Mouse (Mus musculus): Measurements from ENCODE around the gene Mon1b. TPM values are rescaled to one million over a fixed set of nuclear protein-coding genes. Genes with fewer than 3 reads are reported as not detected.

Gene Mon1b
- total RNA-seq (2021) = 10 to 100 TPM; 15.7 to 19.3 TPM
- long read RNA-seq, experiment 1, full-length matches to known transcripts = 10 of 13 reads
- long read RNA-seq, experiment 1, partial matches to known transcripts = 0 of 13 reads
- long read RNA-seq, experiment 1, other reads (novel, unspliced or antisense) = 3 of 13 reads
- long read RNA-seq, experiment 2, full-length matches to known transcripts = 2 of 12 reads
- long read RNA-seq, experiment 2, partial matches to known transcripts = 0 of 12 reads
- long read RNA-seq, experiment 2, other reads (novel, unspliced or antisense) = 10 of 12 reads

DNA sequence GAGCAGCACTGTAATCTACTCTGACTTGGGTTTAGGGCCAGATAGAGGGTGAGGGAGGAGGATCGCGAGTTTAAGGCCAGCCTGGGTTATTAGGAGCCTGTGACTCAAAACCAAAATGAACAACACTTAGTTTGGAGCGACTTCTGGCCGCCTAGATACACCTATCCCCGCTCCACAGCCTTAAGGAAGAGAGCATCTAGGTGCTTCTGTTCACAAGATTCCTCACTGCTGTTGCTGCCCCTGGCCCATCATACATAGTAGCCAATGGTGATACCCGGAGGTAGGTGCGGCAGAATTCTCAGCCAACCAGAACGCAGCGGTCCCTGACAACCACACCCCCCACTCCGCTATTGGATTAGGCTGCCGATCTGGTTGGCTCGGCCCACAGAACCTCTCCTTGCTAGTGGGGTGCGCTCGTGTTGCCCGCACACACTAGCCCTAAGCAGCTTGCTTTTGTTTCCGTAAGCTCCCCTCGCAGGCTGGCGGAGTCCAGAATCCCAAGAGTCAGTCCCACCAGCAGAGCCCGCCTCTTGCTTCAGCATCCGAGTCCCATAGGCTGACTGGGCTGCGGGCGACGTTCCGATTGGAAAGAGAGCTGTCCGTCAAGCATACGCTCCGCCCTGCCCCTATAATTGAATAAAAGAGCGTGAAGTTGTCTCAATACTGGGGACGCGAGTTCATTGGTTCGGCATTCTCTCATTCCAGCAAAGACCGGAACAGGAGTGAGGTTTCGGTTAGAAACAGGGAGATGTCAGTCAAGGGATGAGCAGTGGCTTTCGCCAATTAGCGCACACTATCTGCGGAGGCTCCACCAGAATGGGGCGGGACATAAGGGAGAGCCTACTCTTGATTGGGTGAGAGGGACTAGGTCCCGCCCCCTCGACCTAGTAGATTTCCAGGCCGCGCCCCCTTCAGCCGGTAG, at the start of gene Mon1b:
TSS of gene Mon1b (plus strand) at position 918 of the 922 bp plus-strand sequence.
- DNase-seq (ENCODE audit: low spot score in 2 of 2) = peak; percentile 98

DNA sequence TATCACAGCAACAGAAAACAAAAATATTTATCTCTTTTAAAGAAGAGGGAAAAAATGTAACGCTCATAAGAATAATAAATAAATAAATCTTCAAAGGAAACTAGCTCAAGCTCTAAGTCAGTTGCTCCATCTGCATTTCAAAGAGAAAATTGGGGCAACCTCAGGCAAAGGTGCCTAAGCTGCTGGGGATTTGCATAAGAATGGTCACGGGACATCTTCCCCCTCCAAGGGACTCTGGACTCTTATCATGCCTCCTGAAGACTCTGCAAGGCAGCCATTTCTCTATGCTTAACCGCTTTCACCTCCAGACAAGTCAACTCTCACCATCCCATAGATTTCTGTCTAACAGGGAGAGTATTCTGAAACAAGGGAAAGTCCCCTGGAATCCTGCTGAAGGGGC, 37.0 kb upstream of the Mon1b start:
- DNase-seq (ENCODE audit: low spot score in 2 of 2) = no peak

DNA sequence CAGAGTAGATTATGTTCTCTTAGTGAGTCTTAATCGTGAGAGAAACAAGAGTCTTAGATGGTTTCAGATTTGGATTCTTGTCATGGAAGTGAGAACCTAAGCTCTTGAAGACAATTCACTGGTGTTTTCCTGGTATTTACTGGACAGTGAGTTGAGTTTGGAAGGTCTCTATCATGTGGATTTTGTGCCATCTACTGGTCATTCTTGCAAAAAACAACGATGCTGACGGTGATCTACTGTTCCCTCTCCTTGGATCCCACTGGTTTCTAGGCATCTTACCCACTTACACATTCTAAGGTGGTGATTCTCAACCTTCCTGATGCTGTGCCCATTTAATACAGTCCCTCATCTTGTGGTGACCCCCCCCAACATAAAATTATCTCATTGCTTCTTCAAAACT, 2.8 kb upstream of the Mon1b start:
- DNase-seq (ENCODE audit: low spot score in 2 of 2) = no peak

- DNase-seq (ENCODE audit: low spot score in 2 of 2) = no peak
Observed at GRCm38 (mm10) chr8:113634161-113634560, 1.2 kb upstream of the Mon1b start.

- DNase-seq (ENCODE audit: low spot score in 2 of 2) = peak in 1 of 2 experiments; percentile 42
Observed at GRCm38 (mm10) chr8:113635592-113636279, 349 bp downstream of the Mon1b start.

DNA sequence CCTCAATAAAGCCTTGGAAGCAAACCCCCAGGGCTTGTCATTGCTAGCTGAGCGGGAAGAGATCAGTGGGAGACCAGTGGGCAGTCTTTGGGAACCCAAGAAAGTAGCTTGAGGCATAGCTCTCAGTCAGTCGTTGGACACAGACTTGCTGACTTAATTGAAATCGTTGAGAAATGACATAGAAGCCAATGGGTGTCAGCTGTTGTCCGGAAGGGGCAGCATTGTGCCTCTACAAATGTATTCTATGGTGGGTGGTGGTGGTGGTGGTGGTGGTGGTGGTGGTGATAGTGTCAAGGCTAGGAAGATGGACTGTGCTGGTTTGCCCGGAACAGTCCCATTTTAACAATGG, 867 bp downstream of the Mon1b start:
- DNase-seq (ENCODE audit: low spot score in 2 of 2) = no peak

DNA sequence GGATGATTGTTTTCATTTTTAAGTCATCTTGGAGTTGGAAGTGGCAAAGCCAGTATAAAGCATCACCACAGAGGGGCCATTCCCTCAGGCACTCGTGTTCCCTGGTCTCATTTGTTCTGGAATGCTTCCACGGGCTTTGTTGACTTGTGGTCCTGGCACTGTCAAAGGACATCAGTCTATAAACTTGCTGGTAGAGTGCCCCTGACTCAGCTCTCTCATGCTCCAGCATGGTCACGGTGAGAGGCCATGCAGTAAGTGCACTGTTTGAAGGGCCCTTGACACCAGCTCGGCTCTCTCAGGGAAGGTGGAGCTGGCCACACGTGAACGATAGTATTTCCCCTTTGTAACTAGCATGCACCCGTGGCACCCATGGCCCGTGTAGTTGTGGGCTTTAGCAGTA, 5.0 kb downstream of the Mon1b start:
- DNase-seq (ENCODE audit: low spot score in 2 of 2) = no peak

DNA sequence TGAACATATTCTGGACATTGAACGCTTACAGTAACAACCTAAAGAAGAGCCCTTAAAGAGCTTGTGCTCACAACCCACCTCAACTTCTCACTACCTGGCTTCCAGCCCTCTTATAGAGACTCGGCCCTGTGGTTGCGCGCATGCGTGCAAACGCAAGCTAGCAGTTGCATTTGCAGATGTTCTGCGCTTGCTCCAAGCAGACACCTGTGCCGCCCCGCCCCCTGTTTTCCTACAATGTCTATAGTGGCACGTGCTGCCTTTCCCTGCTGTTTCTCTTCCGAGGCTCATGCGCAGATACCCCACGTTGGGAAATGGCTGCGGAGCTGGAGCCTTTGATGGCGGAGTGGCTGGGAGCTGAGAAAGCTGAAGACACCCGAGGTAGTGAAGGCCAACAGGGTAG, 7.5 kb downstream of the Mon1b start, which contains the start of gene Syce1l:
TSS of gene Syce1l (plus strand) at position 288 of the 400 bp plus-strand sequence.
- DNase-seq (ENCODE audit: low spot score in 2 of 2) = no peak

DNA sequence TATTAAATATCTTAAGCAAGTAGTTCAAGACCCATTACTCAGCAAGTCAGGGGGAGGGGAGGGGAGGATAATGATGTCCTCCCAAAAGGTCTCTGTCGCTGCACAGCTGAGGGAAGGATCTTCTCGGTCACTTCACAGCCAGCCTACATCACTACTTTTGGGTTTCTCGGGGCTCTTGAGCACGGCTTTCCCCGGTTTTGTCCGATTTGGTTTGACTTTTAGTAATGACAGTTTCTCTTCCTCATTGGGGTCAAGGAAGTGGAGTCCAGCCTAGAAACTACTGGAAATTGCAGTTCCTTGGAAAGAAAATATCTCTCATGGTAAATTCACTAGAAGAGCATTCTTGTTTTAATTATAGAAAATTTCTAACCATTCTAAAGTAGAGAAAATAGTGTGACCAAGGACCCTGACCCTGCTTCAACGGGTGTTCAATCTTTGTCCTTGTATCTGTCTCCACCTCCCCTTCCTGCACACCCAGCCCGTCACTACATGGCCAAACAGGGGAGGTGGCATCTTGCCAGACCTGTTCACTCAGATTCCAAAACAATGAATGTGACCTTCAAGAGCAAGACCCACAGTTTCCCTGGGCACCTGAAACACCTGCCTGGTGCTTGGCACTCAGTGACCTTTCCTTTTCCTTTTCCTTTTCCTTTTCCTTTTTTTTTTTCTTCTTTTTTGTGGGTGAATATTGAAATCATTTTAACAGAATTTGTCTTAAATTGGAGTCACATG, 8.3 kb downstream of the Mon1b start:
- no peak for DNase-seq (ENCODE audit: low spot score in 2 of 2)

GRCm38 (mm10) chr8:113645220-113645619, 9.8 kb downstream of the Mon1b start:
- DNase-seq (ENCODE audit: low spot score in 2 of 2) = no peak

- no peak for DNase-seq (ENCODE audit: low spot score in 2 of 2)
Observed at GRCm38 (mm10) chr8:113652450-113652849, 17.1 kb downstream of the Mon1b start.

GRCm38 (mm10) chr8:113653151-113653550, 17.8 kb downstream of the Mon1b start:
- no peak for DNase-seq (ENCODE audit: low spot score in 2 of 2)

DNA sequence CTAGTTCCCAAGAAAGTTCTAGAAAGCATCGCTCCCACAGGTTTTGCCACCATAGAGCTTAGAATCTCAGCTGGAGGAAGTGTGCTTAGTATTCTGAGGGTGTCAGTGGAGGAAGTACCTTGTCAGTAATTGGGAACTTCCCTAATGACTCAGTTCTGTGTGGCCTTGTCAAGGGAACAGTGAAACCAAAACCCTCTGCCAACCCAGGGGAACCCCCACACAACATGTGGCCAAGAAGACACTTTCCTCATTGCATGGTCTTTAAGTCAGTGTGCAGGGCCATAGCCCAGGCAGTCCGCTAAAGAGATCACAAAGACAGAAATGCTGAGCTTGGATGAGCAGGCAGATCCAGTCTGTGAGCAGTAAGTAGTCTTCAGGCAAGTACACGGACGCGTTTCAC, 20.8 kb downstream of the Mon1b start:
- DNase-seq (ENCODE audit: low spot score in 2 of 2) = no peak

GRCm38 (mm10) chr8:113656681-113657298, 21.4 kb downstream of the Mon1b start:
- DNase-seq (ENCODE audit: low spot score in 2 of 2) = no peak

DNA sequence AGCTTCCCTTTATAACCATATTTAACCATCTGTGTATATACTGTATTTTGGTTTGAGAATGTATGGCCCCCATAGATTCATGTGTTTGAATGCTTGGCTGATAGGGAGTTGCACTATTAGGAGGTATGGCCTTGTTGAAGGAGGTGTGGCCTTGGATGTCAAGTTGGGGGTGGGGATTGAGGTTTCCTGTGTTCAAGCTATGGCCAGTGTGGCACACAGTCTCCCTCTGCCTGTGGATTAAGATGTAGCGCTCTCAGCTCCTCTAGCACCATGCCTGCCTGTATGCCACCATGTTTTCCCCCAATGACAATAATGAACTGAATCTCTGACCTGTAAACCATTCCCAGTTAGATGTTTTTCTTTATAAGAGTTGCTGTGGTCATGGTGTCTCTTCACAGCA, 24.7 kb downstream of the Mon1b start:
- DNase-seq (ENCODE audit: low spot score in 2 of 2) = no peak

GRCm38 (mm10) chr8:113664544-113664943, 29.2 kb downstream of the Mon1b start:
- peak; percentile 73 to 74 for DNase-seq (ENCODE audit: low spot score in 2 of 2)

DNA sequence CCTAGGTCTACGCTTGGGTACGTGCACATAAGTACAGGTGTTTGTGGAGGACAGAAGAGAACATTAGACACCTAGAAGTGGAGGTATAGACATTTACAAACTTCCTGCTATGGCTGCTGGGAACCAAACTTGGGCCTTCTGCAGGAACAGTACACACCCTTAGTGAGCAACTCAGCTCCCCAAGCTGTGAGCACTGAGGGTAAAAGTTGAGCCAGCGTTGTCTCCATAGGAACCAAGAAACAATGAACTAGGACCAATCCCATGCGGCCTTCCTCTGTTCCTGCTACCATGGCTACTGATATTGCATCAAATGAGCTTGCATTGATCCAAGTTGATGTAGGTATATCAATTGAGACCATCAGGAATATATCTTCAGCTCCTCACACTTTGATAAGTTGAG, 29.6 kb downstream of the Mon1b start:
- no peak for DNase-seq (ENCODE audit: low spot score in 2 of 2)

- DNase-seq (ENCODE audit: low spot score in 2 of 2) = no peak
Observed at GRCm38 (mm10) chr8:113665951-113666350, 30.6 kb downstream of the Mon1b start.

- no peak for DNase-seq (ENCODE audit: low spot score in 2 of 2)
Observed at GRCm38 (mm10) chr8:113666714-113667432, 31.5 kb downstream of the Mon1b start.

DNA sequence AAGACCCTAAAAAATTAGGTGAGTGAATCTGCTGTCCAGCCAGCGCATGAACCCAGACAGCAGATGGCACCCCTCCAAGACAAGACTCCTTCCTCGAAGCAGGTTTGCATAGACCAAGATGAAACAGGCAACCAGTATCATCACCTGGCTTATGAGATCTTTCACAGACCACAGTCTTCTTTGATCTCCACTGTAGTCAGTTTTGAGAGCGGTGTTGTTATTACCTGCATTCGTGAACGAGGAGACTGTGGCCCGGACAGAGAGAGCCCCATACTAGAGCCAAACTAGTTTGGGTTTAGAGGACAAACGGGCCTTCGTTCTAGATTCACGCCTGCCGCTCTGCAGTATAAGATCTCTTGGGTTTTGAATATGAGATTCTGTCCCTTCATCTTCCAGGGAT, 34.5 kb downstream of the Mon1b start:
- DNase-seq (ENCODE audit: low spot score in 2 of 2) = no peak

Data from adrenal gland, adult 18-20 months (tissue).